8 mouse cellular contexts compared by ENCODE assay signal in the genomic region with DNA sequence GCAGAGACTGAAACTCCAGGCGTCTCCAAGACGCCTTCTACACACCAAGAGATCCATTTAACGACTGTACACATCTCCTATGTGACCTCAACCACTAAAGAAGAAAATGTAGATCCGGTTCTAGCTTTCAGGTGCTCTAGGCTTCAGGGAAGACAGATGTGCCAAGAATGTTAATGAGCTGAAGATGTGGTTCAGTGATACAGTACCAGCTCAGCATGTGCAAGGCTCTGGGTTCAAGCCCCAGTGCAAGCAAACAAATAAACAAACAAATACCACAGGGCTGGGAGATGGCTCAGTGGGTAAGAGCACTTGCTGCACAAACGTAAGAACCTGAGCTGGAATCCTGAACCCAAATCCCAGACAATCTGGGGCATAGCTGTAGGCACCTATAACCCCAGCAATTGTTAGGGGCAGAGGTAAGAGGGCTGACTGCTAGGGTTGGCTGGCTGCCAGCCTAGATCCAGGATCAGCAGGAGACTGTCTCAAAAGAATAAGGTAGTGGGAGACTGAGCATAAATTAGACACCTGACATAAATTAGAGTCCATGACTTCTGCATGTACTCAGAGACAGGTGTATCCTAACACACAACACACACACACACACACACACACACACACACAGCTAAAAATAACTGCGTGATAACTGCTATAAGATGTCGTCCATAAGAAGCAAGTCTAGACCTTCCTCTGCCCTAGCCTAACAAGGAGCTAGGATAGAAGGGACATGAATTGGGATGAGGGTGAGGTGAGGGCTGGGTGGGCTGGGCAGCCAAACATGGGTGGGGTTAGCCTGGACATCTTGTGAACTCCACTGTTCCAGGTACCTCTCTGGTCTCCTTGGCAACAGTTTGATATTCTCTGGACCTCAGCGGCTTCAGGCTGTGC.
DNase-seq lines count a peak whose midpoint lies in the region; ATAC-seq lines count a peak whose summit lies in the region.

No protein-coding gene starts in this region.

- no peak overlapping the region for H3K4me3 ChIP-seq in neural tube, embryonic 11.5 days (ENCODE audit: low read depth, low read length)
- no peak overlapping the region for H3K4me3 ChIP-seq in heart, embryonic 14.5 days (ENCODE audit: control insufficient read depth in 1 of 2, insufficient read depth in 1 of 2, low read depth in 1 of 2, low read length in 2 of 2)
- no peak overlapping the region for H3K4me3 ChIP-seq in liver, embryonic 13.5 days (replicated peaks)

- H3K27me3 ChIP-seq in neural tube, embryonic 11.5 days (ENCODE audit: control insufficient read depth, insufficient read depth, low read length) = no peaks in the 10 kb centered on the region
- no peaks in the 10 kb centered on the region for H3K27me3 ChIP-seq in heart, embryonic 14.5 days (ENCODE audit: control insufficient read depth, insufficient read depth, low read length)
- H3K27me3 ChIP-seq in liver, embryonic 13.5 days = no peaks in the 10 kb centered on the region

- 73% methylated on average over 8 of the region's 8 CpGs for WGBS in neural tube, embryonic 11.5 days
- WGBS in heart, embryonic 14.5 days = 64% methylated on average over 8 of the region's 8 CpGs
- whole genome bisulfite sequencing in liver, embryonic 13.5 days (ENCODE audit: insufficient replicate concordance) = 56% methylated on average over 8 of the region's 8 CpGs

- H3K4me1 ChIP-seq in neural tube, embryonic 11.5 days (ENCODE audit: control insufficient read depth, insufficient read depth, low read length) = peaks cover 8% of the 10 kb centered on the region
- H3K4me1 ChIP-seq in heart, embryonic 14.5 days (ENCODE audit: control insufficient read depth in 2 of 2, insufficient read depth in 2 of 2, low read length in 2 of 2) = peaks cover 41 to 56% of the 10 kb centered on the region in 2 experiments
- H3K4me1 ChIP-seq in liver, embryonic 13.5 days (replicated peaks) = peaks cover 49% of the 10 kb centered on the region

- H3K27ac ChIP-seq in neural tube, embryonic 11.5 days (ENCODE audit: low read depth, low read length) = 0 out of 2 replicates have a peak overlapping the region, but pooled peaks have one; percentile 27
- H3K27ac ChIP-seq in heart, embryonic 14.5 days (replicated peaks in 1 of 2; ENCODE audit: control insufficient read depth in 1 of 2, insufficient read depth in 1 of 2, low read depth in 2 of 2, low read length in 2 of 2) = peak overlapping the region; percentile 40 to 90; a peak in 3 of 4 replicates
- peak overlapping the region; percentile 53 for H3K27ac ChIP-seq in liver, embryonic 13.5 days

- no peaks in the 10 kb centered on the region for H3K36me3 ChIP-seq in neural tube, embryonic 11.5 days (ENCODE audit: control insufficient read depth, insufficient read depth, low read length)
- peaks cover 12% of the 10 kb centered on the region; the same call in 1 of the 2 replicates for H3K36me3 ChIP-seq in heart, embryonic 14.5 days (ENCODE audit: control insufficient read depth, insufficient read depth, low read length)
- no peaks in the 10 kb centered on the region for H3K36me3 ChIP-seq in liver, embryonic 13.5 days

- no peak overlapping the region for H3K9ac ChIP-seq in neural tube, embryonic 11.5 days (ENCODE audit: low read length)
- 0 out of 2 replicates have a peak overlapping the region, but pooled peaks have one; percentile 44 for H3K9ac ChIP-seq in heart, embryonic 14.5 days (ENCODE audit: low read length)
- H3K9ac ChIP-seq in liver, embryonic 13.5 days = no peak overlapping the region

- no peak overlapping the region for H3K4me2 ChIP-seq in neural tube, embryonic 11.5 days (ENCODE audit: low read depth)
- peak overlapping the region; percentile 60 for H3K4me2 ChIP-seq in heart, embryonic 14.5 days (ENCODE audit: low read length)
- peak overlapping the region; percentile 29; the same call in 1 of the 2 replicates for H3K4me2 ChIP-seq in liver, embryonic 13.5 days

- no peak for ATAC-seq in neural tube, embryonic 11.5 days (ENCODE audit: insufficient read depth, low FRiP score, low TSS enrichment)
- no peak for ATAC-seq in heart, embryonic 14.5 days (ENCODE audit: insufficient number of reproducible peaks, insufficient read depth, low FRiP score, low read depth)
- no peak for ATAC-seq in liver, embryonic 13.5 days (ENCODE audit: low read depth)
- ATAC-seq in frontal cortex, adult (ENCODE audit: low TSS enrichment) = no peak

- no peak for DNase-seq in neural tube, embryonic 11.5 days (ENCODE audit: low spot score)
- DNase-seq in neural tube, embryonic 10.5 days (ENCODE audit: extremely low spot score, low spot score) = no peak
- DNase-seq in liver, embryonic 13.5 days = no peak
- DNase-seq in thymus, postnatal 14 days = peak; percentile 43
- no peak for DNase-seq in right cerebral cortex, postnatal 36 days (ENCODE audit: low spot score in 2 of 2)
- no peak for DNase-seq in lung, postnatal 25 days (ENCODE audit: low spot score)

- H3K9me3 ChIP-seq in neural tube, embryonic 11.5 days (ENCODE audit: control insufficient read depth, low read length) = no peaks in the 10 kb centered on the region
- H3K9me3 ChIP-seq in heart, embryonic 14.5 days (ENCODE audit: control insufficient read depth, low read length) = no peaks in the 10 kb centered on the region
- no peaks in the 10 kb centered on the region for H3K9me3 ChIP-seq in liver, embryonic 13.5 days (replicated peaks)
